Mouse (Mus musculus) kidney, postnatal 10 days (tissue): ENCODE results near the gene Mrpl45.
A peak's percentile ranks its signal among the peaks of the same experiment; 100 is the strongest.
"Not testable (repeated sequence)": the region's sequence is repeated elsewhere in the genome, so short reads cannot be mapped to it uniquely, and the experiment has no call there.

ENCODE experiments used
- DNase-seq: peaks from one replicate; pipeline ENCODE4 v3.0.0; 2021; ENCODE audit warnings: mixed read lengths

Gene Mrpl45

DNA sequence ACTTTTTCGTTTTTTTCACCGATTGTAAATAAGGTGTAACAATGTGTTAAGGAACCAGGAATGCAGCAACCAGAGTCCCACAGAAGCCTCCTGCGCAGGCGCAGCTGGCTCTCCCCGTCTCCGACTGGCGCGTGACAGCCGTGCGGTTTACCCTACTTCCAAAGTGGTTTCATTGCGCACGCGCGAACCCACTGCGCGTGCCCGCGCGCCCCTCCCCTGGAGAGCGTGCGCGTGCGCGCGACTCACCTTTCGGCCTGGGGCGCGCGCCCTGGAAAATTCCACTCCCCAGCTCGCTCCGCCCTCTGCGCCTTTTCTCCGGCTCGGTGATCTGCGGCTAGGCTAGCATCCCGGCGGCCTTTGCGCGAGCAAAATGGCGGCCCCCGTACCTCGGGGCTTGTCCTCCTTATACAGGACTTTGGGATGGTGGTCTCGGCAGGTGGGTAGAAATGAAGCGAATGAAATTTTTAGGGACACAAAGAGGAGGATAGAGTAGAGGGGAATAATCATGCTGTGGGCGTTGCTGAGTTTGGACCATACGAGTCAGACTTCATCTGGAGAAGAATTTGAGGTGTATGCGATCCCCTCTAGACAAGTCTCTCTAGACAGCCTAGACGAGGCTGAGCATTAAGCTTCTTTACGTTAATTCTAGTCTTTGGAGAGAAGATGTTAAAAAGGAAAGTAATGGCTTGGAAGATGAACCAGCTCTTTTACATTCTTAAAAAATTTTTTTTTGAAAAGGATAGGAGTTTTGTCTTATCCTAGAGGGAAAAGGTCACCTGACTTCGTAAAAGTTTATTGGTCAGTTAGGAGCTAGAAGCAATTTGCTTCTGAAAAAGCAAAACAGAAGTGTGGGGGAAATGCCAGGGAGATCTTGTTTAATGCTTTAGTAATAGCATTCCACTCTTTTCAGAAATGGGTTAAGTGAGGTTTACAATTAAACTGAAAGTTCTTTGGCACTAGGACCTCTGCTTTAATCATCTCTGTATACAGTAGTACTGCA lies at the start of gene Mrpl45:
TSS of gene Mrpl45 (plus strand) at position 213 of the 1,000 bp plus-strand sequence.
- peak; percentile 99 for DNase-seq

DNA sequence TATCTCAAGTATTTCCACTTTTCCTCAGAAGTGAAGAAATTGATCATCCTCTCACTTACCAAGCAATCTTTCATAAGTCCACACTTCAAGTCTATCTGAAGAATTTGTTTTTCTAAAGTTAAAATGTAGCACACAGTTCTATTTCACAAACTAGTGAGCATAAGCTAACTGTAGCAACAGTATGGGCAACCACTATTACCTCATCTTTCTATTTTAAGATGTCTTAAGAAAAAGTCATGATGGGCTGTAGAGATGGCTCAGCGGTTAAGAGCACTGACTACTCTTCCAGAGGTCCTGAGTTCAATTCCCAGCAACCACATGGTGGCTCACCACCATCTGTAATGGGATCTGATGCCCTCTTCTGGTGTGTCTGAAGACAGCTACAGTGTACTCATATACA lies 49.0 kb upstream of the Mrpl45 start:
- not testable (repeated sequence) for DNase-seq

GRCm38 (mm10) chr11:97270004-97270403 lies 45.5 kb upstream of the Mrpl45 start:
- not testable (repeated sequence) for DNase-seq

GRCm38 (mm10) chr11:97272835-97273234 lies 42.7 kb upstream of the Mrpl45 start:
- DNase-seq: no peak

- DNase-seq: no peak
These were observed 41.9 kb upstream of the Mrpl45 start for GRCm38 (mm10) chr11:97273613-97274012.

DNA sequence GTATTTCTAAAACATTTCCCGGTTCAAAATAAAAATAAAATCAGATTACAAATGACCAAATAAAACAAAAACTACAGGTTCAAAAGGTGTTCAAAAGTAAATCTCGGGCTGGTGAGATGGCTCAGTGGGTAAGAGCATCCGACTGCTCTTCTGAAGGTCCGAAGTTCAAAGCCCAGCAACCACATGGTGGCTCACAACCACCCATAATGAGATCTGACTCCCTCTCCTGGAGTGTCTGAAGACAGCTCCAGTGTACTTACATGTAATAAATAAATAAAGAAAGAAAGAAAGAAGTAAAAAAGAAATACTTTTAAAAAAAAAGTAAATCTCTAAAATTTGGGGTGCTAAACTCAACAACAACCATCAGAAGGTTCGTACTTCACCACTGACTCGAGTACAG lies 40.6 kb upstream of the Mrpl45 start:
- not testable (repeated sequence) for DNase-seq

DNA sequence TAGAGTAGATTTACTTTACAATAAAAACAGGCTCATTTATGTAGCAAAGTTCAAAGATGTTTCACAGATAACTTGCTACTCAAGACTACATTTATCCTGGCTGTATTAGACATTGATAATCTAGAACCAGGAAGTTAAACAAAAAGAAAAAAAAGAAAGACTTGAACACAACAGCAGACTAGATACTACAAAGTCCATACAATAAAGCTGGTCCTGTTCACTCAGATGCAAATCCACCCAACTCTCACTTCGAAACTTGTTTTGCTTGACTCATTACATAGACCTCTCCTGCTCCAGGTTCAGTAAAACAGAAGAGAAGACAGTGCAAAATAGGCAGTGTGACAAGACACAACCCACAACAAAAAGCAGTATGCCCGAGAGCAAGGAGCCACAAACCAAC lies 40.2 kb upstream of the Mrpl45 start:
- DNase-seq: no peak

GRCm38 (mm10) chr11:97276019-97276418 lies 39.5 kb upstream of the Mrpl45 start:
- no peak for DNase-seq

GRCm38 (mm10) chr11:97277166-97277565 lies 38.4 kb upstream of the Mrpl45 start:
- DNase-seq: no peak

DNA sequence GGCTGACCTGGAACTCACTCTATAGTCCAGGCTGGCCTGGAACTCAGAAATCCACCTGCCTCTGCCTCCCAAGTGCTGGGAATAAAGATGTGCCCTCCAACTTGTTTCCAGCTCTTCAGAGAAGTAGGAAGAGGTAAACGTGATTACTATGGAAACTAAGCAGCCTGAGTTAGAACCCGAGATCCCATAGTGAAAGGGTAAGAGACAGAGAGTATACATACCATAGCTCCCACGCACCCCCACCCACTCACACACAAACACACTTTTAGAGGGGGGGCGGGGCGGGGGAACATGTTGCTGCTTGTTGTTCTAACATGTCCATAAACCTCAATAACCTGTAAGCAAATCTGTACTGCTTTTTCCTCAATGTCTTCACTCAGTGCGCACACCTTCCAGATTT lies 37.1 kb upstream of the Mrpl45 start:
- no peak for DNase-seq

DNA sequence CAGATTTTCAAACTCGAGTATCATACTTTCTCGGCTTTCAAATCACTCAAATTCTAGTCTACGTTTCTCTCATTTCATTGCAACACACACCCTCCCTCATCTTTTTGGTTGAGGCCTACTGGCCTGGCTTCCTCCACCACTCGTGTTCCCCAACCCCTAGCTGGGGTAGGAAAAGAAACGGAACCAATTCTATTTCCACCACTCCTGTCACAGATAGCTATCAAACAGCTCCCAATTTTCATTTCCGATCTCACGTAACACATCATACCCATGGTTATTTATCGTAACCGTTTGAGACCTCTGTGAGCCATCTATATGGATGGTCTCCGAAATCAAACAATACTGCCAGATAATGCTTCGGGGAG lies 36.5 kb upstream of the Mrpl45 start:
- DNase-seq: no peak

GRCm38 (mm10) chr11:97279405-97280215 lies 35.9 kb upstream of the Mrpl45 start:
- DNase-seq: peak; percentile 81

DNA sequence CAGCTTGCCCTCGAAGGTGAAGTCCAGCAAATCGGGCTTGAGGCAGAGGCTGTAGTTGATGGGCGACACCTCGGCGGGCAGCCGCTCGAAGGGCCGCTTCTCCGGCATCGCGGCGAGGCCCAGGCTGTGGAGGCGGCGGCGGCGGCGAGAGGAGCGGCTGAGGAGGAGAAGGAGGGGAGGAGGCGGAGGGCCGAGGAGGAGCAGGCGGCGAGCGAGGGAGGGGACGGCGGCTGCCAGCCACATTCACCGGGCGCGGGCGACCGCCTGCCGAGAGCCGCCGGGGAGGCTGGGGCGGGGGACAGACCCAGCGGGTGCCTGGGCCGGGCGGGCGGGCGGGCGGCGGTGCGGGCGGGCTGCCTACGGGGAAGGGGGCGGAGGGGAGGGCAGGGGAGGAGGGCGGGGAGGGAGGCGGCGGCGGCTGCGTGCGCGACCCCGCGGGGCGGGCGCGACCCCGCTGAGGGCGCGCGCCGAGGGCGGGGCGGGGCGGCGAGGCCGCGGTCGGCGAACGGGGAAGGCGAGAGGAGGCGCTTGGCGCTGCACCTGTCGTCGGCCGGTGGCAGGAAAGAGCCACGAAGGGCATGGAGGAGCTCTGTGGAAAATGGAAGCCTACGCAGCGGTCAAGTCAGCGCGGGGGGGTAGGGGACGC lies 35.2 kb upstream of the Mrpl45 start, which contains the start of gene Npepps:
TSS of gene Npepps (minus strand) at position 423 of the 646 bp plus-strand sequence.
- DNase-seq: peak; percentile 87

DNA sequence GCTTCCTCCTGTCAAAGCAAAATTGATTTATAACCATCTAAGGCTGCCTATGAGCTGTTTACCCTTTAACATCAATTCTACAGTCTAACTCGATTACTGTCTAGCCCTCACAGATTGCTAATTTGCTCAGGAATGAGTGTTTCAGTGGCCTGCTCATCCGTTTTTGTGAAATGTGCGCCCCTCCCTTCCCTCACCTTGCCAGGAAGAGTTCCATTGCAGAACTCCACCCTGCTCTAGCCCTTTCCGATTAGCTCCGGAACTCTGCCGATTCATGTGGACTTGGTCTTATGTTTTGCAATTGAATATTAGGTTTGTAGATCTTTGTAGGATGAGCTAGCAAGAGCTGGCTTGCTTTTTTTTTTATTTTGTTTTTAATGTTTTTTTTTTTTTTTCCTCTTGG lies 33.3 kb upstream of the Mrpl45 start:
- no peak for DNase-seq

- no peak for DNase-seq
These were observed 30.7 kb upstream of the Mrpl45 start for GRCm38 (mm10) chr11:97284854-97285253.

- no peak for DNase-seq
These were observed 29.4 kb upstream of the Mrpl45 start for GRCm38 (mm10) chr11:97285852-97286775.

DNA sequence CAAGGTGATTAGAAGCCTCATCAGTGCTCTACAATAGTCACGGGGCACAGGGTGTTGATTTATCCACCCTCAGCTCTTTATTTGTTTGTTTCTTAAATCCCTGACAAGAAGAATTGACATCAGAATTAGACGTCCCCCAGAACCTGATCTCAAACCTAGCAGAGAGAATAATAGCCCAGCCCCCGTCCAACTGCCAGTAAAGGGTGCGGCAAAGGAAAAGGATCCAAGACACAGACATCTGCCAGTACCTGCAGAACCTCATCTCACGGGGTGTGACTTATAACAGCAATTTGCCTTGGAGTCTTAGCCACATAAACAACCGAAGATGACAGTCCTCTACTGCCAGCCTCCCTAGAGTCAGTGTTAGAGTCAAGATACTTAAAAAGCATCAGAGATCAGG lies 28.5 kb upstream of the Mrpl45 start:
- no peak for DNase-seq

GRCm38 (mm10) chr11:97287643-97288042 lies 27.9 kb upstream of the Mrpl45 start:
- DNase-seq: no peak

DNA sequence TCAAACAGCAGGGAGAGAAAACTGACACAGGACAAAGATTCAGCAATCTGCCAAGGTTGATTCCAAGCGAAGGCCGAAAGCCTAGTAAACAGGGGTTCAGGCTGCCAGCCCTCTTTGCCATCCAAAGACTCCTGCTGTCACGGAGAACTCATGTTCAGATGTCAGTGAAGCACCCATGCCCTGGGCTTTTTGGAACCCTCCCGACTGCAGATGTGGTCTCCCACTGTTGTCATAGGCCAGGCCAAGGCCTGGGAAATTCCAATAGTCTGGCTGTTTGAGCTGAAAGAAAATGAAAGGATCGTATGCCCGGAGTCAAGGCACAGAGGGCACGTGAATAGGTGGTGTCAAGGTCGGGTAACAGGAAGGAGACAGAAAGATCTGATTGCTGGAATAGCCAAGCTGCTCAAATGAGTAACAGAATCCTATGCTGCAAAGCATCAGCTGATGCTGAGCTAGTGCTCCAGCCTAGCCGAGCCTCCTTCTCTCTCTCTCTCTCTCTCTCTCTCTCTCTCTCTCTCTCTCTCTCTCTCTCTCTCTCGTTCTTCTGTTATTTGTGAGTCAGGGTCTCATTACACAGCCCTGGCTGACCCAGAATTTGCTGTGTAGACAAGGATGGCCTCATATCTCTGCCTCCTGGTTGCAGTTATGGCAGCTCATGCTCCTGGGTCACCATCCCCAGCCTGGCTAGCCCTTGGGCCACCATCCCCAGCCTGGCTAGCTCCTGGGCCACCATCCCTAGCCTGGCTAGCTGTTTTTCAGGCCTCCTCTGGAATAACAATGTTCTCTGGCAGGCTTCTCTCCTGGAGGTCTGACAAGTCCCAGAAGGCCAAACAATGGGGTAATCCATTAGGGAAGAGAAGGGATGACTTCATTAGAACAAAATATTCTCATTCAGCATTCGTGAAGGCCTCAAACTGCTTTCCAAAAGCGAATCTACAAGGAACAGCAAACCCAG lies 26.0 kb upstream of the Mrpl45 start:
- no peak for DNase-seq

GRCm38 (mm10) chr11:97292731-97293130 lies 22.8 kb upstream of the Mrpl45 start:
- no peak for DNase-seq

GRCm38 (mm10) chr11:97296542-97296941 lies 19.0 kb upstream of the Mrpl45 start:
- DNase-seq: no peak
